Mouse (Mus musculus): ENCODE data around the gene Pigw. TPM values are rescaled to one million over a fixed set of nuclear protein-coding genes. Genes with fewer than 3 reads are reported as not detected.
"Not testable (repeated sequence)": the region's sequence is repeated elsewhere in the genome, so short reads cannot be mapped to it uniquely, and the experiment has no call there.

Pigw gene
- total RNA-seq, 2 experiments from 2014 or later: 5.1 to 5.3 TPM

DNA sequence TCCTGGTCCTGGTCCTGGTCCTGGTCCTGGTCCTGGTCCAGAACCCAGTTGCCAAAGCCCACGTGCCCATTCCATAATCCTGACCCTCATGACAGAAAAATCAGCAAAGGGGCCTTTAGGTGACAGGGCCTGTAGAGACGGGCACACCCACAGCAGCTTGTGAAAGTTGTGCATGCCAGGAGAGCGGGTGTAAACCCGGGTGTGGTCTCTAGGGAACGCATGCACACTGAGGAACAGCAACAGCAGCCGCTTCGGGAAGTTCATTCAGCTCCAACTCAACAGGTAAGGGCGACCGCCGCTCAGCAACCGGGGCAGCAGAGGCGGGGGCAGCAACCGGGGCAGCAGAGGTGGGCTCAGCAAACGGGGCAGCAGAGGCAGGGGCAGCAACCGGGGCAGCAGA, 13.0 kb upstream of the Pigw start:
- intact Hi-C loops (cut with DNase I): no loop called here
- no peak for DNase-seq
- TF ChIP-seq CTCF (IDR thresholded peaks at IDR 0.05): no peak
- no peak overlapping the region for H3K27ac ChIP-seq
- no peak overlapping the region for H3K4me3 ChIP-seq

DNA sequence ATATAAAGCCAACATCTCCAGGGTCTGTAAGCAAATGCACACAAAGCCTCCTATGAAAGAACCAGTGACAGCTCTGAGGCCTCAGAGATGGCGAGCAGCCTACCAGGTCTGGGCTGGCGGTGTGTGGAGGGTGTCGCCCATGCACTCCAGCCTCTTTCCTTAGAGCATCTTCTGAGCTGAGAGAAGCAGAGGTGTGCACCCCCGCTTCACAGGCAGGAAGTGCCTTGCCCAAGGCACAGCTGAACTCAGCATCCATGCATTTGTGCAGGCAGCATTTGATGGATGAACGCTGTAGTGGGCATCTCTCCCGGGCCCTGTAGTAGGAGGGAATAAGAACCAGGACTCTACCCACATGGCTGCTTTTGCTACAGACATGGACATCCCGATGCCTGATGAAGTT, 11.6 kb upstream of the Pigw start:
- Histone ChIP-seq H3K4me3 (no peak overlapping the region), H3K27ac (no peak overlapping the region)
- intact Hi-C loops (cut with DNase I): no loop called here
- DNase-seq: no peak
- TF ChIP-seq CTCF (IDR thresholded peaks at IDR 0.05): no peak

DNA sequence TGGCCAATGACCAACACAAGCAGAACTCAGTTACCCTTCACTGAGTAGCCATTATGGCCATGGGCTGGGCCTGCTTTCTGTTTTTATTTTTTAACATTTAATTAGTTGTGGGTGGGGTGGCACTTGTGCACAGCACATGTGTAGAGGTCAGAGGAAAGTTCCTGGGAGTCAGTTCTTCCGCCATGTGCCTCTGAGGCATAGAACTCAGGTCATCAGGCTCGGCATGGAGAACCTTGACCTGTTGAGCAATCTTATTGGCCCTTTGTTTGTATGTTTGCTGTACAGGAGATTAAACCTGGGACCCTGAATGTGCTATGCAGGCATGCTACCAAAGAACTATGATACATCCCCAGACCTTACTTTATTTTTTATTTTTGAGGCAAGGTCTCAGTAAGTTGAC, 9.4 kb upstream of the Pigw start:
- Histone ChIP-seq H3K27ac (no peak overlapping the region), H3K4me3 (no peak overlapping the region)
- no peak for TF ChIP-seq CTCF (IDR thresholded peaks at IDR 0.05)
- intact Hi-C loops (cut with DNase I): no loop called here
- no peak for DNase-seq

DNA sequence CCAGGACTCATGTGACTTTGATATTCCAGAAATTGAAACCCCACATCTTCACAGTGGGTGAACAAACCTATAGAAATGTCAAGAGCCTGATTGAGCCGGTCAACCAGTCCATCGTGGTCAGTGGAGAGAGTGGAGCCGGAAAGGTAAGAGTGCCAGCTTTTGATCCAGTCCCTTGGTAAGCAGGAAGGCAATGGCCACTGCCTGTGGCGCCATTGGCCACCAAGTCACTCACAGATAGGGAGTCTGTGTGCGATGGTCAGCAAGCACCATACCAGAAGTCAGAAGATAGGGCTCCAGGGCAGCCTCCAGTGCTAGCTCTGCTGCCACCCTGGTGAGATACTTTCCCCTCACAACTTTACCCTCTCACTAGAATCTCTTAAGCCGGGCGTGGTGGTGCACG, 7.9 kb upstream of the Pigw start:
- Histone ChIP-seq H3K27ac (no peak overlapping the region), H3K4me3 (no peak overlapping the region)
- intact Hi-C loops (cut with DNase I): no loop called here
- TF ChIP-seq CTCF (IDR thresholded peaks at IDR 0.05): no peak
- DNase-seq: no peak

DNA sequence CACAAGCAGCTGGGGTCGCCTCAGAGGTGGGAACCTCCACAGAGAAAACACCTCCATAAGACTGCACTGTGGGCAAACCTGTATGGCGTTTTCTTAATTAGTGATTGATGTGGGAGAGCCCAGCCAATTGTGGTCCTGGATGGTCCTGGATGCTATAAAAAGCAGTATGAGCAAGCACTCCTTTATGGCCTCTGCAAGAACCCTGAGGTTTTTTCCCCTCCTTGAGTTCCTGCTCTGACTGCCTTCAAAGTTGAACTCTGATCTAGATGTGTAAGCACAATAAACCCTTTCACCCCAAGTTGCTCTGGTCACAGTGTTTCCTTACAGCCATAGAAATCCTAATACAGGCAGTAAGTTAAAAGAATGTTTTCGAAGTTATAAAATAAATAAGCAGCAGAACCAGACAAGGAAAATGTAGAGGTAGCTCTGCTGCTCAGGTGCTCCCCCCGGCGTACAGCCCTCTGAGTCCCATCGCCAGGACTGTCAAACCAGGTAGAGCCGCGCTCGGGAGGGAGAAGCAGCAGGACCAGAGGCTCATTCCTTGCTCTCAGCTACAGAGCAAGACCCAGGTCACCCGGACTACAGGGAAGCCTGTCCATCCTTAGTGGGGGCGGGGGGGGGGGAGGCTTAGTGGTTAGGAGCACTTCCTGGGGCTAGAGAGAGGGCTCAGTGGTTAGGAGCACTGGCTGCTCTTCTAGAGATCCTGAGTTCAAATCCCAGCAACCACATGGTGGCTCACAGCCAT, 6.9 kb upstream of the Pigw start:
- intact Hi-C loops (cut with DNase I): no loop called here
- no peak for DNase-seq
- no peak overlapping the region for H3K4me3 ChIP-seq
- no peak for TF ChIP-seq CTCF (IDR thresholded peaks at IDR 0.05)
- no peak overlapping the region for H3K27ac ChIP-seq

DNA sequence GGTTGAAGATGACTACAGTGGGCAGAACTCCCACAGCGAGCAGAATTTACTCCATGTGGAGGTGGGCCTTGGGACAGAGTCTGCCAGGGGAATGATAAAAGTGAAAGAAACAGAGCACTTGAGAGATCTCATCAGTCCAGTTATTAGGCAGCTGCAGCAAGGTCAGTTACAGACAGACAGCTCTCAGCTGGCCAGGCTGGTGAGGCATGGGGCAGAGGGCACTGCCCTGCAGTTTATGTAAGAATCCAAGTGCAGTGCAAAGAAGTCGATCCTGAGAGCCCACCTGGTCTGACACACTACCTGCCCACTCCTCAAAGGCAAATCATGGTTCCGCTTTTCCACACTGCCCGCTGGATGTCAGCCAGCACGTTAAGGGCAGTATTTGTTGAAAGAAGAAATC, 6.2 kb upstream of the Pigw start:
- TF ChIP-seq CTCF (IDR thresholded peaks at IDR 0.05): no peak
- DNase-seq: no peak
- intact Hi-C loops (cut with DNase I): no loop called here
- Histone ChIP-seq H3K27ac (no peak overlapping the region), H3K4me3 (no peak overlapping the region)

DNA sequence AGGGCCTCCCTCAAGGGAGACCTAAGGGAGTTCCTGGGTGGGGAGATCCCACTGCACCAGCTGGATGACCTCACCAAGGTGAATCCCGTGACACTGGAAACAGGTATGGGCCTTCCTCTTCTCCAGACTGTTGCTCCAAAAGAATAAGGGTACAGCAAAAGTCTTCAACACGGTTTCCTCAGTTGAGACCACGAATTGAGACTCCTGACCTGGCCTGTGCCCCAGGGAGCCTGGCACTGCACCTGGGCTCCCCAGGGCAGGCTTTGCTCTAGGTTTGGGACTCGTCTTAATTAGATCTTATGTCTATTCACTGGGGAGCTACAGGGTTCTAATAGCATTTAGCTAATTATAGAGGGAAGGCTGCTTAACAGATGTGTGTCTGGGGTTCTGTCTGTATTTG, 5.2 kb upstream of the Pigw start:
- H3K4me3 ChIP-seq: no peak overlapping the region
- no peak for TF ChIP-seq CTCF (IDR thresholded peaks at IDR 0.05)
- H3K27ac ChIP-seq: no peak overlapping the region
- no peak for DNase-seq
- intact Hi-C loops (cut with DNase I): no loop called here

DNA sequence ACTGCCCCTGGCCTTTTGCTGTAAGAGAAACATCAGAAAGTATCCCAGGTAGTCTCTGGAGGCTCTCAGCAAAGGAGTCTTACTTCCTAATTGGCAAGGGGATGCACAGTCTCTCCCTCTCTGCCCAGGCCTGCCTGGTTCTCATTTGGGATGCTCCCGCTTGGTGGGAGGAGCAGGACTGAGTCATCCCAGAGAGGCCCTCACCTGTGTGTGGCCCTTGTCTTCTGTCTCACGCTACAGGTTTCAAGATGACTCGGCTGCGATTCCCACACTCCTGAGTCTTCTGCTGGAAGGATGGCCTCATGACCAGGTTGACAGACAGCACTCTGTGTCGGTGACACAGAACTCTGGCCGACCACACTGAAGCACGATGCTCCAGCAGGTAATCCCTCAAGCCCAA, 2.3 kb upstream of the Pigw start:
- intact Hi-C loops (cut with DNase I): no loop called here
- Histone ChIP-seq H3K27ac (no peak overlapping the region), H3K4me3 (no peak overlapping the region)
- DNase-seq: no peak
- TF ChIP-seq CTCF (IDR thresholded peaks at IDR 0.05): no peak

DNA sequence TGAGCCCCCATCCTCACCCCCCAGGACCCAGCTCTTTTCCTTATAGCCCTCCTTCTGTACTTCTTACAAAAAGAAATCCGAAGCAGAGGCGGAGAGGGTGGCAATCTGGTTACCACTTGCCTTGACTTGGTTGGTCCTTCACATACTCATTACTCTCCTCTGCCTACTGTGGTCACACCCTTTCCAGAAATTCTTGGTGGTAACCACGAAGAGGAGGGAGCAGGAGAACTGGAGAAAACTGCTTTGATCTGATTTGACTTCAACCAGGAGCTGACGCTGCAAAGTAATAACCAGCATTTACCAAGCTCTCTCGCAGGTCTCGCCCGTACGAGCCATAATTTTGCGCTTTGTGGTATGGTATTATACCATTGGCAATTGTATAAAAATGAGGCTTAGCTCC, 886 bp upstream of the Pigw start:
- intact Hi-C loops (cut with DNase I): no loop called here
- DNase-seq: no peak
- TF ChIP-seq CTCF (IDR thresholded peaks at IDR 0.05): no peak
- Histone ChIP-seq H3K27ac (peak overlapping the region; percentile 94), H3K4me3 (peak overlapping the region; percentile 80)

DNA sequence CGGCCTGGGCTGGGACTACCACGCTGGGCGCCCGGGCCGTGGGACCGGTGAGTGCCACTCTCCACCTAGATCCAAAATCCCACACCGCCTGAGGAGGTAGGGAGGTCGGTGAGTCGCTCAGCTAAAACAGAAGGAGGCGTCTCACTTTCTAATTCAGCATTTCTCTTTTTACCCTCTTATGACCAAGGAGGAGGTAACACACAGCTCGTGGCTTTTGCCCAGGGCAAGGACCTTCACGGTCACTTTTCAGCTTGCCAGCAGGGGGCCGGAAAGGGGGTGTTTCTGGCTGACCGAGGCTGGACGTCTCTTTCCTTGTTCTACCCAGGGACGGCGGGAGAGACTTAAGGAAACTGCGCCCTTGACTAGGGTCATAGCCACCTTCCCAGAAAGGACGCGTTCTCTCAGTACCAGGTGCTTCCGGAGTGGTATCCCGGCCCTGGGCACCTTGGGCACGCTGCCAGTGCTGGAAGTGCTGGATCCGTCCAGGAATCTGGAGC, 428 bp upstream of the Pigw start:
- peak overlapping the region; percentile 80 for H3K4me3 ChIP-seq
- intact Hi-C loops (cut with DNase I): no loop called here
- peak overlapping the region; percentile 94 for H3K27ac ChIP-seq
- peak; percentile 59 for DNase-seq
- TF ChIP-seq CTCF (IDR thresholded peaks at IDR 0.05): no peak

DNA sequence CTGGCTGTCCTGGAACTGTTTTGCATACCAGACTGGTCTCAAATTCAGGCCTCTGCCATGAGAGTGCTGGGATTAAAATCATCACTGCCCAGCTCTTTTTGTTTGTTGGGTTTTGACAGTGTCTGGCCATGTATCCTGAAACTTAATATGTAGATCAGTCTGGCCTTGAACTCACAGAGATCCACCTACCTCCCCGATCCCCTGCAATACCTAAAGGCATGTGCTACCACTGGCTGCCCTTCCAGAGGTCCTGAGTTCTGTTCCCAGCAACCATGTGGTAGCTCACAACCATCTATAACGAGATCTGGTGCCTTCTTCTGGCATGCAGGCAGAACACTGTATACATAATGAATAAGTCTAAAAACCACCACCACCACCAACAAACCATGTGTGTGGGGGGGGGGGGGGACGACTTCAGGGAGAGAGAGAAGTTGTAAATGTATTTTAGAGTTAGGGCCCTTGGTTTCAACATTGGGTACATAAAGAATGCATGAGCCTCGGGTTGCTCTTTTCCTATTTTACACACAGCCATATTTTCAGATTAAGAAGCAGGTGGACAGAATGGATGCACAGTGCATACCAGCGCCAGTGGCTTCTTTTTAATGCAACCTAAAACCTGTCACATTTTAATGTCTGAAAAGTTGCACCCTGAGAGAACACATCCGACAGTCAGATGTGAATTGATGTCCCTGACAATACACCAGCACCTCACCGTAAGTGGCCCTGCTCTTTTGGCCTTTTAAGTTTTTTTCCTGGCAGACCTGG, 896 bp downstream of the Pigw start:
- intact Hi-C loops (cut with DNase I): loop anchor here (10.0 kb wide), 1 partner anchor 256 kb away; no protein-coding TSS in a partner anchor
- no peak for TF ChIP-seq CTCF (IDR thresholded peaks at IDR 0.05)
- Histone ChIP-seq H3K27ac (peak overlapping the region; percentile 94), H3K4me3 (peak overlapping the region; percentile 80)
- no peak for DNase-seq

DNA sequence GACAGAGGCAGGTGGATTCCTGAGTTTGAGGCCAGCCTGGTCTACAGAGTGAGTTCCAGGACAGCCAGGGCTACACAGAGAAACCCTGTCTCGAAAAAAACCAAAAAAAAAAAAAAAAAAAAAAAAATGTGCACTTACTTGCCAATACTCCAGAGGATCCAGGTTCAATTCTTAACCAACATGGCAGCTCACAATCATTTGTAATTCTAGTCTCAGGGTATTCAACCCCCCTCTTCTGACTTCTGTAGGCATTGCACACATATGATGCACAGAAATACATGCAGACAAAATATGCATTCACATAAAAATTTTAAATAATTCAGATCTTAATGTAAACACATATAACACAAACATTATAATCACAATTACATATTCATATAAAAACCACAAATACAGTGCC, 4.1 kb downstream of the Pigw start:
- DNase-seq, H3K4me3 ChIP-seq, H3K27ac ChIP-seq: not testable (repeated sequence)
- intact Hi-C loops (cut with DNase I): loop anchor here (10.0 kb wide), 1 partner anchor 259 kb away; no protein-coding TSS in a partner anchor

DNA sequence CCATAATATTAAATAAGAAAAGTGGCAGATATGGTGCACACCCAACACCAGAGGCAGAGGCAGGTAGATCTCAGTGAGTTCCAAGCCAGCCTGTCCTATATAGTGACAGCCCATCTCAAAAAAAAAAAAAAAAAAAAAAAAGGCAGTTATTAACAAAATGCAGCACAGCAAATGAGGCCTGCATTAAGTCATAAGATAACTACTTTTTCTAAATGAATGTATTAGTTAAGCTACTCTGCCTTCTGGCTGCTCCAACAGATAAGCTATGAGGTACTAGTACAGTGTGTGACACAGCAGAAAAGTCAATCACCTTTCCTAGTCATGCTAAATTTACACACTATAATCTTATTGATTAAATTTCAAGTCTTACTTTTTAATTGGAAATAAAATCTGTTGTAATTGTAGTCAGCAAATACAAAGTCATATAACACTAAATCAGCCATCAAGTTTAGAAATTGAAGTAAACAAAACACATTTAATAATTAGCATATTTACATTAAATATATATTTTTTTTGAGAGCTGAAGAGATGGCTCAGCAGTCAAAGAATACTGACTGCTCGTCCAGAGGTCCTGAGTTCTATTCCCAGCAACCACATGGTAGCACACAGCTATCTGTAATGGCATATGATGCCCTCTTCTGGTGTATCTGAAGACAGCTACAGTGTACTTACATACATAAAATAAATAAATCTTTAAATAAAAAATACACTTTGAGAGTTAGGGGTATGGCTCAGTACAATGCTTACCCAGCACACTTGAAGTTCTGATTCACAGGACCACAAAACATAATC, 6.8 kb downstream of the Pigw start:
- Histone ChIP-seq H3K27ac (no peak overlapping the region), H3K4me3 (no peak overlapping the region)
- TF ChIP-seq CTCF (IDR thresholded peaks at IDR 0.05): no peak
- no peak for DNase-seq
- intact Hi-C loops (cut with DNase I): loop anchor here (10.0 kb wide), 1 partner anchor 262 kb away; no protein-coding TSS in a partner anchor
